Mouse (Mus musculus): ENCODE data around the gene Vwa5b1.

The Vwa5b1 gene

DNA sequence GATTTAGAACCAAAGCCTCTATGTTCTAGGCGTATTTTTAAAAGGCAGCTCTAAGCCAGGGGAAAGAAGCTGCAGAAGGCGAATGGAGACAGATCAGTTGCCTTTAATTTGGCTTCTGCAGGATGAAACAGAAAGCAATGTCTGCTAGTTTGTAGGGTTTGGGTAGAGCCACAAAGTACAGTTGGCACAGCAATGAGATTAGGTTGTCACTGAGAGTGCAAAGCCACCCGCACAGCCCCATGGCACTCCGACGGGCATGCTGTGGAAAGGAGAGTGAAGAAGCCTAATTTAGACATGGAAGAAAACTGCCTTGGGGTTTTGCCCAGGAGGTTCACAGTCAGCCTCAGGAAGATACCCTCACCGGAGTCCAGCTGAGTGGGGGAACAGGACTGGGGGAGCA is 105.7 kb downstream of the Vwa5b1 start:
- no peak for DNase-seq (ENCODE audit: low read depth)

- no peak for DNase-seq (ENCODE audit: low read depth)
Measured at GRCm38 (mm10) chr4:138525684-138526083, 110.0 kb downstream of the Vwa5b1 start.

DNA sequence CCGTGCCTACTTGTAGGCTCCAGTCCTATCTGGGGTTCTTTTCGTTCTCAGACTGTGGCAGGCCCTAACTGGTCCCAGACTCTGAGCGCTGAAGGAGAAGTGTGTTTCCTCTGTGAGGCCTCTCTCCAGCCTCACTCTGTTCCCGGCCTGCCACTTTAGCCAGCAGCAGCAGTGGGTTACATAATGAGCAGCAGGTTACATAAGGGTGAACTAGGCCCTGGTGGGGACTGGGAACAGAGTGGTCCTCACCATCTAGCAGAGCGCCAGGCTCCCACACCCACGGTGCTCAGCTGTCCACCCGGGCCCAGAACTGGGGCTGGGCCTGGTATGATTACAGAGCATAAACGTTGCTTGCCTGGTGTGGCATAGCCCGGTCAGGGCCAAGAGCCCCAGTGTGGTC is 110.9 kb downstream of the Vwa5b1 start:
- no peak for DNase-seq (ENCODE audit: low read depth)

GRCm38 (mm10) chr4:138523775-138524174 is 111.9 kb downstream of the Vwa5b1 start:
- DNase-seq (ENCODE audit: low read depth), result no peak

- no peak for DNase-seq (ENCODE audit: low read depth)
Measured at GRCm38 (mm10) chr4:138522296-138522695, 113.4 kb downstream of the Vwa5b1 start.

- no peak for DNase-seq (ENCODE audit: low read depth)
Measured at GRCm38 (mm10) chr4:138517153-138517789, 118.4 kb downstream of the Vwa5b1 start.

GRCm38 (mm10) chr4:138516448-138516847 is 119.2 kb downstream of the Vwa5b1 start:
- no peak for DNase-seq (ENCODE audit: low read depth)
